Mouse (Mus musculus): Measurements from ENCODE around the gene Arel1.

GRCm38 (mm10) chr12:84947894-84948583 is 22.7 kb downstream of the Arel1 start:
- TF ChIP-seq CTCF (IDR thresholded peaks at IDR 0.05; ENCODE audit: borderline replicate concordance, control insufficient read depth, extremely low read depth, insufficient read depth, low read length, poor library complexity) (no peak), POLR2A (IDR thresholded peaks at IDR 0.05; ENCODE audit: control insufficient read depth, extremely low read depth, insufficient read depth, low read length, poor library complexity) (no peak)
